Mouse (Mus musculus) ZHBTc4 (cell line): ENCODE results near the gene Padi6.

Experiments used
- DNase-seq: peaks from one replicate; pipeline ENCODE4 v3.0.0-alpha.2; 2011; ENCODE audit warnings: low read depth, low spot score

The Padi6 gene

DNA sequence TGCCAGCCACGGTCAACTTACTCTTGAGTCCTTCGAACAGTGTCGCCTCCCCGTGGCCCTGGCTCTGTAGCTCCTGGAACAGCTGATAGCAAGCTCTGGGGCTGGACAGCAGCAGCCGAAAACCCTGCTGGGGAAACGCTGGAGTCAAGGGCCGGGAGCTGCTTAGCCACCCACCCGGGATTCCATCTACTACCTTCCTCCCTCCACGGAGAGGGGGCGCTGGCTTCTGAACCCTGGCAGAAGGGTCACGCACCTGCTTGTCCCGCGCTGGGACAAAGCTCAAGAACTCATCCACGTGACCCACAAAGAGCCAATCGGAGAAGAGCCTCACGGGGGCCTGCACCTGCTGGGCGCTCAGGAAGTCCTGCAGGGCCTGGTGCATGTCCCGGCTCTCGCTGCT lies 7.9 kb upstream of the Padi6 start:
- DNase-seq = peak; percentile 85

DNA sequence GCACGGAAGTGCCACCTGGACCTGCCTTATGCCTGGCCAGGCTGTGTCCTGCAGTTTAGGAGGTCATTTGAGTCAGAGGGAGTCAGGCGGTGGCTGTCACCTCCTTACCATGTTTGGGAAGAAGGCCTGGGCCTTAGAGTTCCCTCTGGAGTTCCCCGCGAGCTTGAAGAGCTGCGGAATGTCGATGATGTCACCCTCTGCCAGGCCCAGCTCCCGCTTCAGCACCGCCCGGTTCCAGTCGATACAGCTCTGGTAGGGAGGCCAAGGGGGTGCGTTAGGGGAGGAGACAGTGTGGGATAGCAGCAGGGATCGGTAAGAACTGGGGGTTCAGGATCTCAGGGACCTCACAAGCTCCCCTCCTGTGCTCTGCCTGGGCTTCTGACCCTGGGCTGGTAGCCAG lies 5.5 kb upstream of the Padi6 start:
- no peak for DNase-seq

DNA sequence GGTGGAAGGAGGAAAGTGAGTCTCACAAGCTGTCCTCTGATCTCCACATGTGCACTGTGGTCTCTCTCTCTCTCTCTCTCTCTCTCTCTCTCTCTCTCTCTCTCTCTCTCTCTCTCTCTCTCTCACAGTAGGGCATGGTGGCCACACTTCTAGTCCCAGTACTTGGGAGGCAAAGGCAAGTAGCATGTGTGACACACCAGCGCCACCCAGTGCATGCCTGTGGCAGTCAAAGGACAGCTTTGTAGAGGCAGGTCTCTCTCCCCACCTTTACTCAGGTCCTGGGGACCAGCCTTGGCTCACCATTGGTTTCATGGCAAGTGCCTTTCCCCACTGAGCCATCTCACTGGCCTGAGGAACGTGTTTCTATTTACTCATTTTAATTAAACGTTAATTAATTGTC lies 2.2 kb upstream of the Padi6 start:
- DNase-seq = peak; percentile 86

GRCm38 (mm10) chr4:140743086-140743485 lies 643 bp upstream of the Padi6 start:
- DNase-seq = no peak

DNA sequence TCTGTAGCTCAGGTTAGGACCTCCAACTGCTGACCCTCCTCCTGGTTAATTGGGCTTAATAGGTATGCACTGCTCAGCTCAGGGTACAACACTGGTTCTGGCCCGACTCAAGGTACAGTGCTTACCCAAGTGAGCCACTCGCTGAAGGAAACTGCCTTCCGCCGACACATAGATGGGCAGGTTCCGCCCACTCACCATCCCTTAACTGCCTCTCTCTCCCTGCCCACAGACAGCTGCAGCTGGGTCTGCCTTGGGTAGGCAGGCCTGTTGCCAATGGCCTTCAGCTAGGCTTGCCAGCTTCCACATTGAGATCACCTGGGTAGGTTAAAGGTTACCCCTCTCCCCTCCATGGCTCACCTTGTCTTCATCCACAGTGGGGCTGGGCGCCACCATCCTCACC lies 1.0 kb downstream of the Padi6 start:
- no peak for DNase-seq

DNA sequence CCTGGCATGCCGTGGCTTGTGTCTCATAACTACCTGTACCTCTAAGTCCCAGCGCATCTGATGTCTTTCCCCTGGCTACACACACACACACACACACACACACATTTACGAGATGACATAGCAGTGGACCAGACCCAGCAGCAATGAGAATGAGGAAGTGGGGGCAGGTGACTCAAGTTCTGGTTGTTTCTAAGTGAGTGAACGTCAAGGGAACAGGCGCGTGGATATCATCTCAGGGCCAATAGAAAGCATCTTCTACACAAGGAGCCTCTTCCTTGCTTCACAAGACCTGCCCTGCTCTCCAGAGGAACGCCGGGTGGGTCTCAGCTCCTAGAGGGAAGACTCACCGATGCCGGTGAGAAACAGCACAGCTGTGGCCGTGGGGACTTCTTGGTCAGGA lies 1.8 kb downstream of the Padi6 start:
- no peak for DNase-seq

- DNase-seq = peak; percentile 76
Observed at GRCm38 (mm10) chr4:140732871-140733270, 9.6 kb downstream of the Padi6 start.

GRCm38 (mm10) chr4:140731654-140732053 lies 10.8 kb downstream of the Padi6 start:
- DNase-seq = peak; percentile 70

GRCm38 (mm10) chr4:140726907-140727306 lies 15.5 kb downstream of the Padi6 start:
- no peak for DNase-seq

GRCm38 (mm10) chr4:140724739-140725138 lies 17.7 kb downstream of the Padi6 start:
- DNase-seq = no peak

DNA sequence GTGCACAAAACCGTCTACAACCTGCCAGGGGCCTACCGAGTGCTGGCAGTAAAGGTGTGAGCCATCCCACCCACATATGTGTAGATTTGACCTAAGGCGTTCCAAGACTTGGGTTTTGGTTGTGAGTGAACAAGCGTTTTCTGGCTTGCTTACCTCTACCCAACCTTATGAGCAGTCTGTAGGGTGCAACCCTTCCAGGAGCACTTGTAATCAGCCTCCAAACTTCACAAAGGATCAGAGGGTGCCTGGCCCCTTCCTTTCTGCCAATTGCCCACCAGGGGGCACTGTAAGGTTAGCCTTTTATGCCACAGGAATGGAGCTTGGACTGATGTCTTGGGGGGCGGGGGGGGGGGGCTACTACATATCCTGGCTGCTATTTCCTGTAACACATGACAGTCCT lies 18.6 kb downstream of the Padi6 start:
- DNase-seq = peak; percentile 78

GRCm38 (mm10) chr4:140723192-140723591 lies 19.3 kb downstream of the Padi6 start:
- no peak for DNase-seq

- no peak for DNase-seq
Observed at GRCm38 (mm10) chr4:140722710-140723109, 19.7 kb downstream of the Padi6 start.

DNA sequence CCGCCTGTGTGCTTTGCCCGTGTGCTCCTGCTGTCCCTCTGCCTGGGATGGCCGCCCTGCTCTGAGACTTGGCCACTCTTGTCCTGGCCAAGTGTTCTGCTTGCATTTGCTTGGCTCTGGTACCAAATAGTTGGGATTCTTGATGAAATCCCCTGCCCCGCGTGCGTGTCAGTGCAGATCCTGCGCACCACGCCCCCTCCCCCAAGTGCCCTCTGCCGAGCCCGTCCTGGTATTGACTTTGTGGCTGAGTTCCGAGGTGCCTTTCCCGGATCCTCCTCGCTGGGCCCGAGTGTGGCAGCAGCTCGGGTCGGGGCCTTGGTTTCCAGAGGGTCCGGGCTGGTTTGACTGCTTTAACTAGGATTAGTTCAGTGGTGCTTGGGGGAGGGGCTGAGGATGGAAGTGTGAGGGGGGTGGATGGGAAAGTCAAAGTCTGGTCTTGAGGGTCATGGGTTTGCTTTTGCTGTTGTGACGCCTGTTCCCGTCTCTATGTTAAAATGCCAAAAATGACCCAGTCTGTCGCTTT lies 20.4 kb downstream of the Padi6 start:
- peak; percentile 54 for DNase-seq

DNA sequence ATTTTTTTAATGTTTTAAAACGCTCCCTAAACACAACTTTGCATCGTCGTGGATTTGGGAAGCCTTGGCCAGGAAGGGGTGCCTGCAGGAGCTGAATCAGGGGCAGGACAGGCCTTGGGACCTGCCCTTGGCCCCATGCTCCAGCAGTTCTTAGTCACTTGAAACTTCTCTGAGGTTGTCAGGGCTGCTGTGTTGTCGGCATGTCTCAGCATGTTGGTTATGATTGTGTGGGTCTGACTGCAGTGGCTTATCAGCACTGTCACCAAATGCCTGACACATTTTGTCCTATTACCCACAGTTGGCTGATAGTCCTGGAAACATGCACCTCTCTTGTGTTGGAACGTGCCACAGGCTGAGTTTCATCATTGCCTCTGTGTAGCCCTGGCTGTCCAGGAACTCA lies 22.4 kb downstream of the Padi6 start:
- no peak for DNase-seq

DNA sequence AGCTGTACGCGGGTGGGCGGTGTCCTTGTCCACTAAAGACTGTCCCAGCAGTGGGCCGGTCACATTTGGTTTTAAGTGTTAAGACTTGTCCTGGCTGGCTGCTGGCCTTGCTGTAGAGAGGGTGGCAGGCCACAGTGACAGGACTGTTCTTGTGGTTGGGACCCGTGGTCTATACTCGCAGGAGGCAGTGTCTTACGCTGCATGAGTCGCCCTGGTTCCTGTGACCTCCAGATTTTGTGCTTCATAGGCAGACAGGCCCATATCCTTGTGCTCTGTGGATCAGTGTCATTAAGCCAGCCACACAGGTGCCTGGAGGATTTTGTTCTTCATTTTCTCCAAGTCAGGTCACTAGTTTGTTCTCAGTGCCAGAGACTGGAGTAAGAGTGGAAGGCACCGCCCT lies 24.0 kb downstream of the Padi6 start:
- DNase-seq = no peak

DNA sequence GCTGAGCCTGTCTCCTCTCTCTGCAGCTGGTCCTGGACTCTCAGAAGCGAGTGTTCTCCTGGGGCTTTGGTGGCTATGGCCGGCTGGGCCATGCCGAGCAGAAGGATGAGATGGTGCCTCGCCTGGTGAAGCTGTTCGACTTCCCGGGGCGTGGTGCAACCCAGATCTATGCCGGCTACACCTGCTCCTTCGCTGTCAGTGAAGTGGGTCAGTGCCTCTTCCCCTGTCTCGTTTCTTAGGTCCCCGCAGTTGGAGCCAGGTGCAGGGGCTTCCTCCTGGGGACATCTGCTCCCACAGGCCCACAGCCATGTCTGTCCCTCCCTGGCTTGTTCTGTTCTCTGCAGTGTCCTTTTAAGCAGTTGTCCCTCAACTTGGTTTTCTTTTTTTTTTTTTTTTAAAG lies 25.4 kb downstream of the Padi6 start:
- DNase-seq = no peak

DNA sequence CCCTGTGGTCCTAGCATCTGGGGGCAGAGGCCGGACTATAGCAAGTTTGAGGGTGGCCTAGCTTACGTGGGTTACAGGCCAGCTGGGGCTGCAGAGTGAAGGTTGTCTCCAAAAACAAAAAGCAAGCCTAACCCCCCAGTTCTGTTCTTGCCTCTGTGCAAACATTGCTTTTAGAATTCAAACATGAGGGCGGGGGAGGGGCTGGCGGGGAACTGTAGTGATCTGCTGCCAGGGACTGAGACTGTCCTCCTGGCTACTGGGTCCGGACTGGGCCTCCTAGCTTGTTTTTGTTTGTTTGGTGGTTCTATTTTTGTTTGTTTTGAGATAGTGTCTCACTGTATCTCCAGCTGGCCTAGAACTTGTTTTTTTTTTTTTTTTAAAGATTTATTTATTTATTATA lies 27.9 kb downstream of the Padi6 start:
- DNase-seq = no peak

- DNase-seq = peak; percentile 93
Observed at GRCm38 (mm10) chr4:140713480-140714365, 28.7 kb downstream of the Padi6 start.

DNA sequence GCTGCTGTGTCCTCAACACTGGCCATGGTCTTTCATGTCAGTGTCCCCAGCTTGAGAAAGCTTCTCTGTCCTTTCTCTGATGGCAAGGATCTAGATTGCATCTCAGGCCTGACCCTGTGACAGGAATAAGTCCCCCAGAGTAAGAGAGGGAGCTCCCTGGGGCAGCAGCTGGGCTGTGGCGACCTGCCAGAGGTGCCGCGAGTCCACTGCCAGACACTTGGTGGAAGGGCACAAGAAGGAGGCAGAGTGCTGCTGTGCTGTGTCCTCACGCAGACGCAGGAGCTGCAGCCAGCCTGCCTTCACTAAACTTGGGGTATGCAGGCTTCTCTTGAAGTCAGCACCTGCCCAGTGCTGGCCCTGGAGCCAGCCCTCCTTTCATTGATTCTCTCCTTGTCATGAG lies 31.1 kb downstream of the Padi6 start:
- no peak for DNase-seq

- no peak for DNase-seq
Observed at GRCm38 (mm10) chr4:140710781-140711180, 31.7 kb downstream of the Padi6 start.

- no peak for DNase-seq
Observed at GRCm38 (mm10) chr4:140709617-140710016, 32.8 kb downstream of the Padi6 start.

DNA sequence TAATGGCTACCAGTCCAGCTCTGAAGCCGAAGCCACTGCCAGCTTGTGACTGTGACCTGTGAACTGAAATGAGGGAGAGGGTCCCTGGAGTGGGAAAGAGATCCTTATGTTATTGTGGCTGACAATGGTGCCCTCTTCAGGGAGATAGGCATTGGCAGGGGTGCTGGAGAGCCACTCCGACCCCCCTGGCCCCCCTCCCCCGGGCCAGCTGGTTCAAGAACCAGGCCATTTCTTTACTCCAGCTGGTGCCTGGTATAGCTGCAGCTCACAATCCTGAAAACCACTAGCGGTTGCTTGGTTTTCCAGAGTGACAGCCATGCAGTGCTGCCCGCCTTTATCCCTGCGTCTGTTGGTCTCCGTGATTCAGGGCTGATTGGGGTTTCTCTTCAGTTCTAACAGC lies 33.3 kb downstream of the Padi6 start:
- no peak for DNase-seq
